Mouse (Mus musculus): Measurements from ENCODE around the gene Mgat5.

Gene Mgat5

GRCm38 (mm10) chr1:127422565-127422964 lies 217.8 kb downstream of the Mgat5 start:
- CTCF ChIA-PET = no interaction called here

GRCm38 (mm10) chr1:127425021-127425532 lies 220.3 kb downstream of the Mgat5 start:
- CTCF ChIA-PET = no interaction called here

GRCm38 (mm10) chr1:127430290-127430689 lies 225.5 kb downstream of the Mgat5 start:
- CTCF ChIA-PET = no interaction called here

GRCm38 (mm10) chr1:127434829-127435228 lies 230.0 kb downstream of the Mgat5 start:
- CTCF ChIA-PET = no interaction called here

- CTCF ChIA-PET = no interaction called here
Observed at GRCm38 (mm10) chr1:127437091-127437490, 232.3 kb downstream of the Mgat5 start.

GRCm38 (mm10) chr1:127439452-127439891 lies 234.7 kb downstream of the Mgat5 start:
- CTCF ChIA-PET = no interaction called here

GRCm38 (mm10) chr1:127441007-127441406 lies 236.2 kb downstream of the Mgat5 start:
- CTCF ChIA-PET = no interaction called here

GRCm38 (mm10) chr1:127441736-127442135 lies 236.9 kb downstream of the Mgat5 start:
- CTCF ChIA-PET = interaction anchor here (0.5 kb wide), 1 partner anchor 281 kb away, joined by 4 read pairs; no protein-coding TSS in a partner anchor

- CTCF ChIA-PET = no interaction called here
Observed at GRCm38 (mm10) chr1:127442880-127443877, 238.4 kb downstream of the Mgat5 start.

GRCm38 (mm10) chr1:127444836-127445485 lies 240.1 kb downstream of the Mgat5 start:
- CTCF ChIA-PET = interaction anchor here (0.6 kb wide), 1 partner anchor 33 kb away, joined by 4 read pairs; no protein-coding TSS in a partner anchor

GRCm38 (mm10) chr1:127453397-127453796 lies 248.6 kb downstream of the Mgat5 start:
- CTCF ChIA-PET = no interaction called here

GRCm38 (mm10) chr1:127459015-127459451 lies 254.2 kb downstream of the Mgat5 start:
- CTCF ChIA-PET = interaction anchor here (1.0 kb wide), 1 partner anchor 39 kb away, joined by 3 read pairs; no protein-coding TSS in a partner anchor

GRCm38 (mm10) chr1:127459576-127459975 lies 254.8 kb downstream of the Mgat5 start:
- CTCF ChIA-PET = interaction anchor here (0.7 to 1.0 kb wide), 2 partner anchors 38 to 300 kb away, joined by 3 read pairs; no protein-coding TSS in a partner anchor

- CTCF ChIA-PET = interaction anchor here (0.7 kb wide), 1 partner anchor 736 kb away, joined by 4 read pairs; no protein-coding TSS in a partner anchor
Observed at GRCm38 (mm10) chr1:127461017-127461416, 256.2 kb downstream of the Mgat5 start.

- CTCF ChIA-PET = no interaction called here
Observed at GRCm38 (mm10) chr1:127464041-127464440, 259.2 kb downstream of the Mgat5 start.

- CTCF ChIA-PET = no interaction called here
Observed at GRCm38 (mm10) chr1:127465292-127465691, 260.5 kb downstream of the Mgat5 start.

GRCm38 (mm10) chr1:127467238-127467637 lies 262.4 kb downstream of the Mgat5 start:
- CTCF ChIA-PET = no interaction called here

- CTCF ChIA-PET = interaction anchor here (0.6 kb wide), 1 partner anchor 1026 kb away, joined by 10 read pairs; no protein-coding TSS in a partner anchor
Observed at GRCm38 (mm10) chr1:127470175-127470574, 265.4 kb downstream of the Mgat5 start.

GRCm38 (mm10) chr1:127475756-127476155 lies 270.9 kb downstream of the Mgat5 start:
- CTCF ChIA-PET = no interaction called here

GRCm38 (mm10) chr1:127482911-127483310 lies 278.1 kb downstream of the Mgat5 start:
- CTCF ChIA-PET = interaction anchor here (0.7 kb wide), 1 partner anchor 13 kb away, joined by 3 read pairs; no protein-coding TSS in a partner anchor

GRCm38 (mm10) chr1:127484188-127484587 lies 279.4 kb downstream of the Mgat5 start:
- CTCF ChIA-PET = interaction anchor here (0.6 to 0.7 kb wide), 2 partner anchors 38 to 78 kb away, joined by 3 to 4 read pairs; no protein-coding TSS in a partner anchor

- CTCF ChIA-PET = no interaction called here
Observed at GRCm38 (mm10) chr1:127484826-127485225, 280.0 kb downstream of the Mgat5 start.

All from spleen, embryonic (tissue).